Mouse (Mus musculus) lung, embryonic 14.5 days (tissue): ENCODE data around the gene Gm20696. TPM values are rescaled to one million over a fixed set of nuclear protein-coding genes. Genes with fewer than 3 reads are reported as not detected.

Experiments used
- ATAC-seq: fragments of 200-750 bp; cut with Nextera tagmentation; 2 replicates; pipeline ENCODE4 v1.8.0; 2017; ENCODE audit warnings: mild to moderate bottlenecking, moderate TSS enrichment, moderate library complexity; ENCODE audit not compliant: insufficient read depth
- DNase-seq: peaks from one replicate; pipeline ENCODE4 v3.0.0-alpha.2; 2015
- H3K27ac ChIP-seq: fragments of 300-500 bp; sonication (generic); 2 replicates; pipeline ENCODE4 v1.5.1; 2014; ENCODE audit warnings: low read depth, mild to moderate bottlenecking, moderate library complexity
- H3K27me3 ChIP-seq: fragments of 300-500 bp; sonication (generic); 2 replicates; pipeline ENCODE4 v1.6.1; 2014; ENCODE audit warnings: low read length, control low read depth; ENCODE audit not compliant: insufficient read depth
- H3K36me3 ChIP-seq: fragments of 300-500 bp; sonication (generic); 2 replicates; pipeline ENCODE4 v1.6.1; 2014; ENCODE audit warnings: control low read depth; ENCODE audit not compliant: insufficient read depth
- H3K4me1 ChIP-seq: fragments of 300-500 bp; sonication (generic); 2 replicates; pipeline ENCODE4 v1.6.1; 2014; ENCODE audit warnings: antibody characterized with exemption, control low read depth; ENCODE audit not compliant: insufficient read depth
- H3K4me2 ChIP-seq: fragments of 300-500 bp; sonication (generic); 2 replicates; pipeline ENCODE4 v1.6.1; 2014; ENCODE audit warnings: mild to moderate bottlenecking
- H3K4me3 ChIP-seq: fragments of 300-500 bp; sonication (generic); 2 replicates; pipeline ENCODE4 v1.5.1; 2014; ENCODE audit warnings: low read depth, low read length
- H3K9ac ChIP-seq: fragments of 300-500 bp; sonication (generic); 2 replicates; pipeline ENCODE4 v1.6.1; 2014
- H3K9me3 ChIP-seq: fragments of 300-500 bp; sonication (generic); 2 replicates; pipeline ENCODE4 v1.6.1; 2016; ENCODE audit warnings: low read depth, low read length, control low read depth
- CTCF ChIP-seq: IDR thresholded peaks from 2 replicates; pipeline ENCODE4 v1.5.1; 2016; ENCODE audit warnings: antibody characterized with exemption, low read depth
- WGBS: fragments of 180-500 bp; shearing (Covaris S2); extraction: QIAGEN DNeasy Blood & Tissue Kit; methylation state at CpG from one replicate; pipeline ENCODE4 v1.1.7; 2014; 5-methylcytosine and 5-hydroxymethylcytosine counted together
- polyA plus RNA-seq: library from polyadenylated mRNA; unstranded; fragments of >200 nt; fragmentation: Nextera tagmentation; extraction: Ambion mirVana; gene quantifications from 2 replicates; pipeline ENCODE4 v1.2.1, GENCODE M21; 2014

Gm20696 gene
- polyA plus RNA-seq, 1 experiment from 2014 or later: 7.3 TPM

GRCm38 (mm10) chr6:99309466-99310170 is 357.0 kb downstream of the Gm20696 start:
- WGBS: 69% methylated on average over 14 of the region's 14 CpGs
- no peak overlapping the region for H3K4me3 ChIP-seq
- H3K4me2 ChIP-seq: no peak overlapping the region
- H3K36me3 ChIP-seq: no peaks in the 10 kb centered on the region
- no peak for DNase-seq
- H3K27me3 ChIP-seq: no peaks in the 10 kb centered on the region
- no peaks in the 10 kb centered on the region for H3K9me3 ChIP-seq
- H3K4me1 ChIP-seq: no peaks in the 10 kb centered on the region
- H3K9ac ChIP-seq: no peak overlapping the region
- ATAC-seq: no peak
- H3K27ac ChIP-seq: no peak overlapping the region
- TF ChIP-seq CTCF: no peak

GRCm38 (mm10) chr6:99305751-99306150 is 360.8 kb downstream of the Gm20696 start:
- H3K9ac ChIP-seq: no peak overlapping the region
- no peaks in the 10 kb centered on the region for H3K27me3 ChIP-seq
- no peak overlapping the region for H3K4me2 ChIP-seq
- ATAC-seq: no peak
- 85% methylated on average over 3 of the region's 3 CpGs for WGBS
- H3K4me3 ChIP-seq: no peak overlapping the region
- TF ChIP-seq CTCF: no peak
- H3K4me1 ChIP-seq: no peaks in the 10 kb centered on the region
- no peaks in the 10 kb centered on the region for H3K36me3 ChIP-seq
- no peak overlapping the region for H3K27ac ChIP-seq
- DNase-seq: no peak
- no peaks in the 10 kb centered on the region for H3K9me3 ChIP-seq

GRCm38 (mm10) chr6:99305236-99305635 is 361.4 kb downstream of the Gm20696 start:
- WGBS: 86% methylated on average over 3 of the region's 3 CpGs

GRCm38 (mm10) chr6:99302662-99303435 is 363.7 kb downstream of the Gm20696 start:
- 75% methylated on average over 6 of the region's 6 CpGs for WGBS
- TF ChIP-seq CTCF: no peak

More at GRCm38 (mm10) chr6:99305236-99305635, 361.4 kb downstream of the Gm20696 start:
- no peaks in the 10 kb centered on the region for H3K36me3 ChIP-seq
- H3K9ac ChIP-seq: no peak overlapping the region
- no peak for DNase-seq
- no peaks in the 10 kb centered on the region for H3K9me3 ChIP-seq
- no peak overlapping the region for H3K27ac ChIP-seq
- ATAC-seq: no peak
- TF ChIP-seq CTCF: no peak
- H3K4me1 ChIP-seq: no peaks in the 10 kb centered on the region
- no peak overlapping the region for H3K4me2 ChIP-seq
- H3K4me3 ChIP-seq: no peak overlapping the region
- no peaks in the 10 kb centered on the region for H3K27me3 ChIP-seq

GRCm38 (mm10) chr6:99301923-99302322 is 364.7 kb downstream of the Gm20696 start:
- Histone ChIP-seq H3K9me3 (no peaks in the 10 kb centered on the region), H3K27me3 (no peaks in the 10 kb centered on the region), H3K36me3 (no peaks in the 10 kb centered on the region), H3K4me2 (no peak overlapping the region), H3K9ac (no peak overlapping the region), H3K4me3 (no peak overlapping the region), H3K4me1 (no peaks in the 10 kb centered on the region), H3K27ac (no peak overlapping the region)
- TF ChIP-seq CTCF: no peak
- DNase-seq: no peak
- no peak for ATAC-seq
- 48% methylated on average over 8 of the region's 8 CpGs for WGBS

More at GRCm38 (mm10) chr6:99302662-99303435, 363.7 kb downstream of the Gm20696 start:
- ATAC-seq (no peak), DNase-seq (no peak)
- H3K4me3 ChIP-seq: no peak overlapping the region
- no peak overlapping the region for H3K27ac ChIP-seq
- no peaks in the 10 kb centered on the region for H3K9me3 ChIP-seq
- H3K4me1 ChIP-seq: no peaks in the 10 kb centered on the region
- H3K4me2 ChIP-seq: no peak overlapping the region
- H3K36me3 ChIP-seq: no peaks in the 10 kb centered on the region
- no peak overlapping the region for H3K9ac ChIP-seq
- no peaks in the 10 kb centered on the region for H3K27me3 ChIP-seq

GRCm38 (mm10) chr6:99300235-99300634 is 366.4 kb downstream of the Gm20696 start:
- 85% methylated on average over 6 of the region's 6 CpGs for WGBS
- Histone ChIP-seq H3K4me1 (no peaks in the 10 kb centered on the region), H3K9ac (no peak overlapping the region), H3K36me3 (no peaks in the 10 kb centered on the region), H3K27me3 (no peaks in the 10 kb centered on the region), H3K4me3 (no peak overlapping the region), H3K27ac (no peak overlapping the region), H3K9me3 (no peaks in the 10 kb centered on the region), H3K4me2 (no peak overlapping the region)
- DNase-seq (no peak), ATAC-seq (no peak)
- TF ChIP-seq CTCF: no peak

- H3K4me2 ChIP-seq: no peak overlapping the region
- 76% methylated on average over 14 of the region's 14 CpGs for WGBS
- H3K27me3 ChIP-seq: no peaks in the 10 kb centered on the region
- H3K4me3 ChIP-seq: no peak overlapping the region
- no peaks in the 10 kb centered on the region for H3K9me3 ChIP-seq
- ATAC-seq (no peak), DNase-seq (no peak)
- no peak for TF ChIP-seq CTCF
- H3K36me3 ChIP-seq: no peaks in the 10 kb centered on the region
- H3K4me1 ChIP-seq: no peaks in the 10 kb centered on the region
- no peak overlapping the region for H3K9ac ChIP-seq
- no peak overlapping the region for H3K27ac ChIP-seq
Observed at GRCm38 (mm10) chr6:99299196-99299595, 367.4 kb downstream of the Gm20696 start.
